Mouse (Mus musculus): Measurements from ENCODE around the gene Ugt2b38. TPM values are rescaled to one million over a fixed set of nuclear protein-coding genes. Genes with fewer than 3 reads are reported as not detected.
"Not testable (repeated sequence)": the region's sequence is repeated elsewhere in the genome, so short reads cannot be mapped to it uniquely, and the experiment has no call there.

Ugt2b38 gene
- polyA plus RNA-seq, 1 experiment from 2014 or later = not detected

DNA sequence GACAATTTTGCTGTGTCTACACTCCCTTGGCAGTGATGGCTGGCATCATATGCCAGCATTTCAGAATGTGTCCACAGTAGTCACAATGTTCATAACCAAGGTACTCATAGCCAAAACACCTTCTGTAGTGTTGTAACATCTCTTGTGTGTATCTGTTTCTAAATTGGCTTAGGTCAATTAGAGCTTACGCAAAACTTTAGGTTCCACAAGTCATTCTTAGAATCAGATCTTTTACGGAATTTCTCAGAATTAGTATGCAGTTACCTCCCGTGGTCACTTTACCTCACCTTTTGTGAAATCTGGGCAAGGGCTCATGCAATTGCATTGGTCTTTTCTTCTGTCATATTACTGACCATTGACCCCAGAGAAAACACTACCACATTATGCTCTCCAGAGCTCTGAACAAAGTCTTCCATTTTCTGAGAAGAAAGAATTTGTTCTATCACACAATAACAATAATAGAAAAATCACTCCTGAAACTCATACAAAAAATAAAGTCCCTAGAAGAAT lies 48.1 kb downstream of the Ugt2b38 start:
- Histone ChIP-seq H3K36me3 (no peaks in the 10 kb centered on the region), H3K9me3 (no peaks in the 10 kb centered on the region), H3K9ac (replicated peaks) (no peak overlapping the region), H3K27ac (no peak overlapping the region), H3K4me2 (no peak overlapping the region), H3K4me3 (replicated peaks) (no peak overlapping the region), H3K4me1 (replicated peaks) (no peaks in the 10 kb centered on the region), H3K27me3 (no peaks in the 10 kb centered on the region)
- ATAC-seq (ENCODE audit: insufficient number of reproducible peaks, insufficient read depth, low FRiP score, low TSS enrichment, low read depth) = no peak
- 90% methylated on average over 3 of the region's 3 CpGs for WGBS

DNA sequence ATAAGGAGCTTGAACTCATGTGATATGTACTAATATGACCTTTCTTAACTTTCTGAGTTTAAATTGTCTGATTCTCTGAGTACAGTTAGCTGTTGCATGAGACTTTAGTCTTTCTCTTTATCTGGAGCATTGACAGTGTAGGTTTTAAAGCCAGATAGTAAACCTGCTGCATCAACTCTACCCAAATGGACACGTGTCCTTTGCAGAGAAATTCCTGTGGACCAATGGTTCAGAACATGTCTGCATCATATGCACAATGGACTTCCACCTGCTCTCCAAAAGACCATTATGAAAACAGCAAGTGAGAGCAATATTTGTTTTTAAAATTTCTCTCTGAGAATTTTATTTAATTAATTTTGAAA lies 50.5 kb downstream of the Ugt2b38 start:
- no peaks in the 10 kb centered on the region for H3K36me3 ChIP-seq
- no peak overlapping the region for H3K4me3 ChIP-seq (replicated peaks)
- H3K4me2 ChIP-seq = no peak overlapping the region
- no peaks in the 10 kb centered on the region for H3K4me1 ChIP-seq (replicated peaks)
- no peak for ATAC-seq (ENCODE audit: insufficient number of reproducible peaks, insufficient read depth, low FRiP score, low TSS enrichment, low read depth)
- no peaks in the 10 kb centered on the region for H3K9me3 ChIP-seq
- 81% methylated on average over 1 of the region's 1 CpGs for WGBS
- H3K27ac ChIP-seq = no peak overlapping the region
- no peaks in the 10 kb centered on the region for H3K27me3 ChIP-seq
- no peak overlapping the region for H3K9ac ChIP-seq (replicated peaks)

DNA sequence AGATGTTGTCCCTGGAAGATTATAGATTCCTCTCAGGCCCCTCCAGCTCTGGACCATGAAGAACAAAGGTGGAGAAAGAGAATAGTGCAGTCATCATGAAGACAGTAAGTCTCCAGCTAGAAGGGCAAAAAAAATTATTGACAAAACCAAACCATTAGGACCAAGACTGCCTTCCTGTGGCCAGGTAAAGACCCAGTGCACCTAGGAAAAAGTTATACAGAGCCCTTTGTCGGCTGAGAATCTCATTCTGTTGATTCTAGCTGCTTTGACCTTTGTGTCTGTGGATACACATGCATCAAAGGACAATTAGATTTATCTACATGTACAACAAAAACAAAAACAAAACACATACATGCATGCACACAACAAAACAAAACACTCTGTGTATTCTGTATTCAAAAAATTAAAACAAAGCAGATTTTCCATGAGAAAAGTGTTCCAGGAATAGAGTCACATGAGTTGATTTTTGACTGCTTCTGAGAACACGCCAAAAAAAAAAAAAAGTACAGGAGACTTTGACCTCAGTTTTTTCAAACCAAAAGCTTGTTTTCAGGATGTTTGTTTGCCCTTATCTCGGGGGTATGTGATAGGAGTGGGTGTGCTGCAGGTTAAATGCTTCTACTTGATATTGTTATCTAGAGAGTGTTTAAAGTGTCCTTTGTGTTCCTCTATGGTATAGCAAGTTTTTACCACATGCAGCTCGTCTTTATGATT lies 51.1 kb downstream of the Ugt2b38 start:
- 72% methylated on average over 4 of the region's 4 CpGs for WGBS
- H3K27me3 ChIP-seq; H3K4me1 ChIP-seq (replicated peaks); ATAC-seq (ENCODE audit: insufficient number of reproducible peaks, insufficient read depth, low FRiP score, low TSS enrichment, low read depth); H3K27ac ChIP-seq; H3K36me3 ChIP-seq; H3K4me2 ChIP-seq; H3K4me3 ChIP-seq (replicated peaks); H3K9ac ChIP-seq (replicated peaks); H3K9me3 ChIP-seq: not testable (repeated sequence)

Other genes with a start within 250 kb of the Ugt2b38 start
- gene Ugt2b37, start 169.4 kb downstream of the Ugt2b38 start, polyA plus RNA-seq (2016; fragmentation: Nextera tagmentation; extraction: Ambion mirVana) = not detected in 2 replicates
- gene Ugt2a3, start 87.0 kb downstream of the Ugt2b38 start, polyA plus RNA-seq (2016; fragmentation: Nextera tagmentation; extraction: Ambion mirVana) = not detected in 2 replicates
- not detected in 2 replicates for gene Ugt2a2, start 58.1 kb upstream of the Ugt2b38 start, polyA plus RNA-seq (2016; fragmentation: Nextera tagmentation; extraction: Ambion mirVana)
- gene Gm43638, start 62.6 kb upstream of the Ugt2b38 start, polyA plus RNA-seq (2016; fragmentation: Nextera tagmentation; extraction: Ambion mirVana) = not detected in 2 replicates
- gene Ugt2a1, start 66.7 kb upstream of the Ugt2b38 start, polyA plus RNA-seq (2016; fragmentation: Nextera tagmentation; extraction: Ambion mirVana) = not detected in 2 replicates
- not detected in 2 replicates for gene Sult1b1, start 114.0 kb upstream of the Ugt2b38 start, polyA plus RNA-seq (2016; fragmentation: Nextera tagmentation; extraction: Ambion mirVana)
- not detected in 2 replicates for gene Sult1d1, start 144.8 kb upstream of the Ugt2b38 start, polyA plus RNA-seq (2016; fragmentation: Nextera tagmentation; extraction: Ambion mirVana)
- not detected in 2 replicates for gene Sult1e1, start 167.4 kb upstream of the Ugt2b38 start, polyA plus RNA-seq (2016; fragmentation: Nextera tagmentation; extraction: Ambion mirVana)
- gene Csn1s1, start 242.0 kb upstream of the Ugt2b38 start, polyA plus RNA-seq (2016; fragmentation: Nextera tagmentation; extraction: Ambion mirVana) = not detected in 2 replicates

All from limb, embryonic 12.5 days (tissue).